Mouse (Mus musculus): Measurements from ENCODE around the gene Dnajc27. TPM values are rescaled to one million over a fixed set of nuclear protein-coding genes. Genes with fewer than 3 reads are reported as not detected.

Gene Dnajc27
- polyA plus RNA-seq, 1 experiment from 2014 or later: 7.7 TPM

DNA sequence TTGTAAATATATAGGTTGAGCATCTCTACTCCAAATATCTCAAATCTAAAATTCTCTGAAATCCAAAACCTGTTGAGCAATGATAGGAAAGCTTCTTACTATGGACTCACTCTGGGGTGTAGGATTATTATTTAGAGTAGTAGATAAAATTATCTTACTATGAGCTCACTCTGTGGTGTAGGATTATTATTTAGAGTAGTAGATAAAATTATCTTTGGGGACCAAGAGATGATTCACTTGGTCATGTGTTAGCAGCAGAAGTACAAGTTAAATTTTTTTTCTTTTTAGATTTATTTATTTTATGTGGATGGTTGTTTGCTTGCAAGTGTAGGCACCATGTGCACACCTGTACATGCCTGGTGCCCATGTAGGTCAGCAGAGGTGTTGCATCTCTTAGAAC, 6.0 kb upstream of the Dnajc27 start:
- no peak overlapping the region for H3K9ac ChIP-seq (replicated peaks; ENCODE audit: low read length)
- H3K4me1 ChIP-seq (ENCODE audit: insufficient read depth, low read length): no peaks in the 10 kb centered on the region
- H3K9me3 ChIP-seq (ENCODE audit: low read length): no peaks in the 10 kb centered on the region
- no peak overlapping the region for H3K27ac ChIP-seq (ENCODE audit: low read length)
- no peaks in the 10 kb centered on the region for H3K36me3 ChIP-seq (ENCODE audit: insufficient read depth, low read length)
- H3K4me3 ChIP-seq (ENCODE audit: low read length): no peak overlapping the region
- ATAC-seq (ENCODE audit: low FRiP score, low TSS enrichment): no peak
- no peaks in the 10 kb centered on the region for H3K27me3 ChIP-seq (ENCODE audit: insufficient read depth, low read length)
- H3K4me2 ChIP-seq (replicated peaks; ENCODE audit: low read depth, low read length): no peak overlapping the region

DNA sequence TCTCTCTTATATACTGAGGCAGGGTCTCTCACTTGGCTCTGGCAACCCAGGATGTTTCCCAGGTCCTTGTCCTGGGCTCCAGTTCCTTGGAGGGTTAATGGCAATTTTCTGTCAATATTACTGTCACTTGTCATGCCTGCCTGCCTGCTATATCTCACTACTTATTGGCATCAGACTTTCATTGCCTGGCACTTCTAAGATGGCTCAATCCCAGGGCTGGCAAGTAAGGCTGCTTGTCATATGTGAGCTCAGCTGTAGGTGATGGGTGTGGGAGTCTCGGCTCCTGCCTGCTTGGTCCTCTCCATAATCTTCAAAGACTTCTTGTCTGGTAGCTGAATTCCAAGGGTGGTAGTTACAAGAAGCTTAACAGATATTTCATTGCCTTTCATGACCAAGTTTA, 4.3 kb upstream of the Dnajc27 start:
- Histone ChIP-seq H3K36me3 (ENCODE audit: insufficient read depth, low read length) (no peaks in the 10 kb centered on the region), H3K4me1 (ENCODE audit: insufficient read depth, low read length) (peaks cover 7% of the 10 kb centered on the region), H3K4me2 (replicated peaks; ENCODE audit: low read depth, low read length) (no peak overlapping the region), H3K27ac (ENCODE audit: low read length) (no peak overlapping the region), H3K9me3 (ENCODE audit: low read length) (no peaks in the 10 kb centered on the region), H3K27me3 (ENCODE audit: insufficient read depth, low read length) (no peaks in the 10 kb centered on the region), H3K4me3 (ENCODE audit: low read length) (no peak overlapping the region), H3K9ac (replicated peaks; ENCODE audit: low read length) (no peak overlapping the region)
- ATAC-seq (ENCODE audit: low FRiP score, low TSS enrichment): no peak
- 45% methylated on average over 1 of the region's 1 CpGs for WGBS

DNA sequence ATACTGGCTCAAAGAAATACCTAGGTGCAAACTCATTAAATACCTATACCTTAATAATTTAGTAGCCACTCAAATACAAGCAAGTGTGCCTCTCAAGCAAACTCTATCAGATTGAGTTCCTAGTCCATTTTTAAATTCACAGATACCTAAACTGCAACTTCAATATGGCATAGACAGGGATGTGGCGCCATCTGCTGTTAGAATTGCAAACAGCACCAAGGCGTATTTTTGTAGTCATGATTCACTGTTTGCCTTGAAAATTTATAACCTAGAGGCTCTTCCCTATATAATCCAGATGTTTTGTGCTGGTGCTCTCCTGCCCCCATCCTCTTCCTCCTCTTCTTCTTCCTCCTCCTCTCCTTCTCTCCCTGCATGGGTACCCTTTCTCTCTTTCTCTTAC, 2.1 kb upstream of the Dnajc27 start:
- no peak overlapping the region for H3K9ac ChIP-seq (replicated peaks; ENCODE audit: low read length)
- no peaks in the 10 kb centered on the region for H3K27me3 ChIP-seq (ENCODE audit: insufficient read depth, low read length)
- no peak overlapping the region for H3K4me3 ChIP-seq (ENCODE audit: low read length)
- H3K4me1 ChIP-seq (ENCODE audit: insufficient read depth, low read length): peaks cover 12% of the 10 kb centered on the region
- no peaks in the 10 kb centered on the region for H3K9me3 ChIP-seq (ENCODE audit: low read length)
- H3K36me3 ChIP-seq (ENCODE audit: insufficient read depth, low read length): no peaks in the 10 kb centered on the region
- H3K4me2 ChIP-seq (replicated peaks; ENCODE audit: low read depth, low read length): no peak overlapping the region
- 0% methylated on average over 2 of the region's 2 CpGs for WGBS
- H3K27ac ChIP-seq (ENCODE audit: low read length): no peak overlapping the region
- ATAC-seq (ENCODE audit: low FRiP score, low TSS enrichment): no peak

DNA sequence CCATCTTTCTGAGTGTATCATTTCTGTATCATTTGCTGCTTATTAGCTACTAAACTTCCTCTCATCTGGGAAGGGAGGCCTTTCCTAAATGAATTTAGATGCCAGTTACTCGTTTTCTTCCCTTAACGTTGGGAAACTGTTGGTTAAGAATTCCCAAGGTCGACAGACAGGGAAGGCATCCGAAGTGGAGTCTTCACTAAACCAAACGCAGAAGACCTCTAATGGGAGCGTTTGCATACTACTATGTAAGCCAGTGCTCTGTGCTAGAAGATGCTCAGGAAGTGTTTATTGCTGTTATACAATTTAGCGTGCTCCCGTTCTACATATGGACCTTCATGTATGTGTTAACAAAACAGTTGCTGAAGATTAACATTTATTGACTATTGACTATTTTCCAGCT, 1.1 kb downstream of the Dnajc27 start:
- Histone ChIP-seq H3K27ac (ENCODE audit: low read length) (no peak overlapping the region), H3K4me3 (ENCODE audit: low read length) (peak overlapping the region; percentile 56; the same call in 1 of the 2 replicates), H3K27me3 (ENCODE audit: insufficient read depth, low read length) (no peaks in the 10 kb centered on the region), H3K4me2 (replicated peaks; ENCODE audit: low read depth, low read length) (peak overlapping the region; percentile 63), H3K9me3 (ENCODE audit: low read length) (no peaks in the 10 kb centered on the region), H3K36me3 (ENCODE audit: insufficient read depth, low read length) (peaks cover 1% of the 10 kb centered on the region; the same call in 1 of the 2 replicates), H3K4me1 (ENCODE audit: insufficient read depth, low read length) (peaks cover 12% of the 10 kb centered on the region), H3K9ac (replicated peaks; ENCODE audit: low read length) (no peak overlapping the region; the same call in 1 of the 2 replicates)
- ATAC-seq (ENCODE audit: low FRiP score, low TSS enrichment): no peak
- WGBS: 58% methylated on average over 8 of the region's 8 CpGs

DNA sequence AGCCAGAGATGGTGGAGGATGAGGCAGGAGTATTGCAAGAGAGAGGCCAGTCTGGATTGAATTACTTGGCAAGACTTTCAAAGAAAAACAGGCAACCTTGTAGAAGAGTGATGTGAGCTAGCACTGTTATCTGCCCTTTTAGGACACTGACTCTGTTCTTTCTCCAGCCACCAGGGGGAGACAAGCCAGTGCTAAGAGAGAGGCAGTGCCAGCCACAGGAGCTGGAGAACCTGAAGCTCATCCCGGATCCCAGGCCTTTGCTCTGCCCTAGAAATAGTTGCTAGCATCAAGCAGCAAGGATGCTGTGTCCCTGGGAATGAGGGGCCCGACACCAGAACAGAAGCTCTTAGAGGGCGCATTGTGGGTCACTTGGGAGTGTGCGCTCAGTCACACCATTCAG, 25.0 kb downstream of the Dnajc27 start:
- Histone ChIP-seq H3K9ac (replicated peaks; ENCODE audit: low read length) (no peak overlapping the region), H3K4me1 (ENCODE audit: insufficient read depth, low read length) (no peaks in the 10 kb centered on the region), H3K4me3 (ENCODE audit: low read length) (no peak overlapping the region), H3K4me2 (replicated peaks; ENCODE audit: low read depth, low read length) (no peak overlapping the region), H3K27ac (ENCODE audit: low read length) (no peak overlapping the region), H3K9me3 (ENCODE audit: low read length) (no peaks in the 10 kb centered on the region), H3K36me3 (ENCODE audit: insufficient read depth, low read length) (peaks cover 14% of the 10 kb centered on the region), H3K27me3 (ENCODE audit: insufficient read depth, low read length) (no peaks in the 10 kb centered on the region)
- peak; percentile 67 for ATAC-seq (ENCODE audit: low FRiP score, low TSS enrichment)
- 73% methylated on average over 4 of the region's 4 CpGs for WGBS

DNA sequence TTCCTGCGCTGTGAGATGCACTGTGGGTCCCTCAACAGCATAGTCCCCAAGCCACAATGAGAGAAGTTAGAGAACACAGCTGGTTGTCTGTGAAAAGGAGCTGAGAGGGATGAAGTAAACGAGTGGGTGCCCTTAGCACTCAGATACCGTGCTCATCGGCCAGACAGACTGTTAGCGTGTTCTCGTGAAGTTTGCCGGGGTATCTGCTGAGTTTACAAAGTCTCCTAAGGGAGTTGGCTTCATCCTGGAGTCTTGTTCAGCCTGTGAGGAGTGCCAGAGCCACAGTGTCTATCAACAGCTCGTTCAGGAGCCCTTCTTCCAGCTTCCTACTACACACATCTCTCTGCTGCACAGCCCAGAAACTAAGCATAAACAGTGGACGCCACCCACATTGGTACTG, 33.7 kb downstream of the Dnajc27 start:
- no peak overlapping the region for H3K9ac ChIP-seq (replicated peaks; ENCODE audit: low read length)
- H3K36me3 ChIP-seq (ENCODE audit: insufficient read depth, low read length): no peaks in the 10 kb centered on the region
- WGBS: 82% methylated on average over 9 of the region's 9 CpGs
- no peaks in the 10 kb centered on the region for H3K4me1 ChIP-seq (ENCODE audit: insufficient read depth, low read length)
- no peaks in the 10 kb centered on the region for H3K9me3 ChIP-seq (ENCODE audit: low read length)
- no peak for ATAC-seq (ENCODE audit: low FRiP score, low TSS enrichment)
- H3K27ac ChIP-seq (ENCODE audit: low read length): no peak overlapping the region
- H3K4me2 ChIP-seq (replicated peaks; ENCODE audit: low read depth, low read length): no peak overlapping the region
- H3K27me3 ChIP-seq (ENCODE audit: insufficient read depth, low read length): no peaks in the 10 kb centered on the region
- H3K4me3 ChIP-seq (ENCODE audit: low read length): no peak overlapping the region

DNA sequence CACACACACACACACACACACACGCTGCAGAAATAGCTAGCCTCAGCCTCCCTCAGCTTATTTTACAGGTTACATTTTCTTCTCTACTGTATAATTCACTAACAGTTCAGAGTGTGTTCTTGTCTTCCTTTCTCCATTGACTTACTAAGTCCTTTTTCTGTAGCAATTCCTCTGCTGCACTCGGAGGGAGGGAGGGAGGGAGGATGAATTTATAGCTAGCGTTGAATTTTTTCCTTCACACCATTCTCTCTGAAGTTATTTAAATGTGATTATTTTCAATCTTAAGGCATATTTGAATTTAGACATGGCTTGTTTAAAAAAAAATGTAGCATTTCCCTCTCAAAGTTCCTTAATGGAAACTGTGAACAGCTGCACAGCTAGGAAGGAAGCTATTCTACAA, 34.8 kb downstream of the Dnajc27 start:
- Histone ChIP-seq H3K27me3 (ENCODE audit: insufficient read depth, low read length) (no peaks in the 10 kb centered on the region), H3K27ac (ENCODE audit: low read length) (no peak overlapping the region), H3K4me1 (ENCODE audit: insufficient read depth, low read length) (no peaks in the 10 kb centered on the region), H3K4me3 (ENCODE audit: low read length) (no peak overlapping the region), H3K9me3 (ENCODE audit: low read length) (no peaks in the 10 kb centered on the region), H3K36me3 (ENCODE audit: insufficient read depth, low read length) (no peaks in the 10 kb centered on the region), H3K9ac (replicated peaks; ENCODE audit: low read length) (no peak overlapping the region), H3K4me2 (replicated peaks; ENCODE audit: low read depth, low read length) (no peak overlapping the region)
- no peak for ATAC-seq (ENCODE audit: low FRiP score, low TSS enrichment)
- WGBS: 77% methylated on average over 3 of the region's 3 CpGs

DNA sequence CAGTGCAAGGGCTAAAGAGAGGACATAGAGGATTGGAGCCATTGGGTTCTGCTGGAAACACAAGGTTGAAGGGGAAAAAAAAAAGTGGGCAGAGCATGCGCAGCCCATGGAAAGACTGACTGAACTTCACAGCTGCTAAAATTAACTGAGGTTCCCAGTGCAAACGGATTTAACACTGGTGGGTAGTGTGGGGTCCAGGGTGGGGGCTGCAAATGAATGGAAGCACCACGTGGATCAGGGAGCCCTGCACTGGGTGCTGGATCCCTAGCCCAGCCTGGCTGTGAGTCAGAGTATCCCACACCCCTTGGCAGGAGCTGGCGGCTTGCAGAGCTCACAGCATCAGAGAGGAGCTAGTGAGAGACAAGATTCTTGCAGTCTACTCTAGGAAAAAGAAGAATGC, 35.2 kb downstream of the Dnajc27 start:
- Histone ChIP-seq H3K4me1 (ENCODE audit: insufficient read depth, low read length) (no peaks in the 10 kb centered on the region), H3K9me3 (ENCODE audit: low read length) (no peaks in the 10 kb centered on the region), H3K36me3 (ENCODE audit: insufficient read depth, low read length) (no peaks in the 10 kb centered on the region), H3K4me3 (ENCODE audit: low read length) (no peak overlapping the region), H3K27ac (ENCODE audit: low read length) (no peak overlapping the region), H3K27me3 (ENCODE audit: insufficient read depth, low read length) (no peaks in the 10 kb centered on the region), H3K4me2 (replicated peaks; ENCODE audit: low read depth, low read length) (no peak overlapping the region), H3K9ac (replicated peaks; ENCODE audit: low read length) (no peak overlapping the region)
- 70% methylated on average over 4 of the region's 4 CpGs for WGBS
- no peak for ATAC-seq (ENCODE audit: low FRiP score, low TSS enrichment)

DNA sequence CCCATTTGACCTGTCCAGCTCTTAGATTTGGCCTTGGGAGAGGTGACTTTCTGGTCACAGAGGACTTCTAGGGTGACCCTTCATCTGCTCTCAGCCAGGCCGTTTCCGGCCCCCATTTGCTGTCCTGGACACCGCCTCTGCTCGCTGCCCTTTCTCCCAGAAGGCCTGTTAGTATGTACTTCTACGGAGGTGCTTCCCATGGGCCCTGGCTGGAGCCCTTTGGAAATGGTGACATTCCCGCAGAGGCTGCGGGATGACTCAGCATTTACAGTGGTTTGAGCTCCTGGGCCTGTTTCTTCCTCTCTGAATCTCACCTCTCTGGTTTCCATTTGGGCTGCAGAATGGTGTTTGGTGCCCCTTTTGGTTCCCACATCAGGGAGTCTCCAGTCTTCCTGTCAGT, 45.0 kb downstream of the Dnajc27 start:
- H3K4me3 ChIP-seq (ENCODE audit: low read length): no peak overlapping the region
- H3K36me3 ChIP-seq (ENCODE audit: insufficient read depth, low read length): no peaks in the 10 kb centered on the region
- H3K27me3 ChIP-seq (ENCODE audit: insufficient read depth, low read length): no peaks in the 10 kb centered on the region
- peaks cover 8% of the 10 kb centered on the region; the same call in 1 of the 2 replicates for H3K9me3 ChIP-seq (ENCODE audit: low read length)
- no peak overlapping the region for H3K9ac ChIP-seq (replicated peaks; ENCODE audit: low read length)
- ATAC-seq (ENCODE audit: low FRiP score, low TSS enrichment): no peak
- WGBS: 53% methylated on average over 7 of the region's 7 CpGs
- no peaks in the 10 kb centered on the region for H3K4me1 ChIP-seq (ENCODE audit: insufficient read depth, low read length)
- H3K27ac ChIP-seq (ENCODE audit: low read length): no peak overlapping the region
- no peak overlapping the region for H3K4me2 ChIP-seq (replicated peaks; ENCODE audit: low read depth, low read length)

DNA sequence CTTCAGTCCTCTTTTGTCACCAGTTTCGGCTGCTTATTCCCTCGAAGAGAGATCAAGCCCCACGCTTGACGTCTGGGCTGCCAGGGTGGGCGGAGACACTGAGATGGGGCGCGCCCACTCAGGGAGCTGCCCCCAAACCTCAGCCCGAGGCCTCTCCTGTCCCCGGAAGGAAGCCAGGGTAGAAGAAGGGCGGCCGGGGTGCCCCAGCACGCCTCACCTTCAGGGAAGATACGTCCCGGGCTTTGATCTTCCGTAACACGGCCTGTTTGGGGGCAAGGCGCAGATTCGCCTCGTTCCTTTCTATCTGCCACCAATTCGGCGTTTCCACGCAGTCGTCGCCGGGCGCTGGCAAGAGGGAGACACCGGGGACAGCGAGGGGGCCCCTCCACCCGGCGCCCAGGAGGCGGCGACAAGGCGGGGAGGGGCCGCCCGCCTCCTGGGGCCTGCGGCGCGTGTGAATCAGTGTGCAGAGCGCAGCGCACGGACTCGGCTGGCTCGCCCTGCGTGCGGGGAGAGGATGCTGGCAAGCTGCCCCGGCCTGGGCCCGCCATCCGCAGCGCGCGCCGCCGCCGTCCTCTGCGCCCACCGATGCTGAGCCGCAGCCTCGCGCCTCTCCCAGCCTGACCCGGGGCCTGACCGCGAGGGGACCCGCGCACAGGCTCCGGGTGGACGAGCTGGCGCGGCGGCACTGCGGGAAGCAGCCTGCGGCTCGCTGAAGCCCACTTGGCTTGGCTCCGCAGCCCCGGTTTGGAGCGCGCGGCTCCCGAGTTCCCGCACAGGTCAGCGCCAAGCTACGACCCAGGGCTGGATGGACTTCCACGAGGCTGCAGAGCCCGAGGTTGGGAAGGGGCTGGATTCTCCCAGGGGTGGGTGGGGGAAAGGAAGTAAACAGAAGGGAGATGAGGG, 50.8 kb downstream of the Dnajc27 start, which contains the start of gene Adcy3:
TSS of gene Adcy3 (plus strand) at position 163 of the 906 bp plus-strand sequence.
- peaks cover 9% of the 10 kb centered on the region; the same call in 1 of the 2 replicates for H3K9me3 ChIP-seq (ENCODE audit: low read length)
- no peak within 1 kb of the TSS for H3K27ac ChIP-seq (ENCODE audit: low read length)
- H3K27me3 ChIP-seq (ENCODE audit: insufficient read depth, low read length): no peaks in the 10 kb centered on the region
- H3K9ac ChIP-seq (replicated peaks; ENCODE audit: low read length): peak within 1 kb of the TSS; percentile 78
- H3K4me1 ChIP-seq (ENCODE audit: insufficient read depth, low read length): peaks cover 16% of the 10 kb centered on the region
- peak within 1 kb of the TSS; percentile 97 for H3K4me2 ChIP-seq (replicated peaks; ENCODE audit: low read depth, low read length)
- H3K36me3 ChIP-seq (ENCODE audit: insufficient read depth, low read length): no peaks in the 10 kb centered on the region
- peak; percentile 85 for ATAC-seq (ENCODE audit: low FRiP score, low TSS enrichment)
- peak within 1 kb of the TSS; percentile 67 for H3K4me3 ChIP-seq (ENCODE audit: low read length)
- under 1% methylated on average over 83 of the region's 83 CpGs for WGBS
